Mouse (Mus musculus): ENCODE data around the gene Zdhhc1.

GRCm38 (mm10) chr8:105436218-105436617 is 60.5 kb downstream of the Zdhhc1 start:
- TF ChIP-seq POLR2A (IDR thresholded peaks at IDR 0.05; ENCODE audit: control insufficient read depth, low read depth, low read length) (no peak), CTCF (IDR thresholded peaks at IDR 0.05; ENCODE audit: control insufficient read depth, insufficient read depth, insufficient replicate concordance, low read depth, low read length) (no peak)

Data from testis, adult 2 months (tissue).